Mouse (Mus musculus): ENCODE measurements around the gene Plekhj1.

Gene Plekhj1

DNA sequence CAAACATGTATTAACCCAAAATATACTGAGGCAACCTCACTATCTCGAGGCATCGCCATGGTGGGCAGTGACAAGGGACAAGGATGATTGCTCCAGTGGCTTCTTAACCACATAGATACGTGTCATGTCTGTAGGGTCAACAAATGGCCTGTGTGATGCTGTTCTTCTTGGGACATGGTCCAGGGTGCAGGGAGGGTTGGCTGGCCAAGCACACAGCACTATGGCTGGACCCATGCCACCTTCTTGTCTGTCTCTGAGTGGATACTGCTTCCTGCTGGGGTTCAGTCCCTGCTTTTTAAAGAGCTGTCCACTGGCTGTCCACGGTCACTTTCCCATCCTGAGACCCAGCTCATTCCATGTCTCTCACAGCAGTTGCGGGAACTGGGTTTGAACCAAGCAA is 21.3 kb downstream of the Plekhj1 start:
- no peak for DNase-seq (ENCODE audit: low read depth)

DNA sequence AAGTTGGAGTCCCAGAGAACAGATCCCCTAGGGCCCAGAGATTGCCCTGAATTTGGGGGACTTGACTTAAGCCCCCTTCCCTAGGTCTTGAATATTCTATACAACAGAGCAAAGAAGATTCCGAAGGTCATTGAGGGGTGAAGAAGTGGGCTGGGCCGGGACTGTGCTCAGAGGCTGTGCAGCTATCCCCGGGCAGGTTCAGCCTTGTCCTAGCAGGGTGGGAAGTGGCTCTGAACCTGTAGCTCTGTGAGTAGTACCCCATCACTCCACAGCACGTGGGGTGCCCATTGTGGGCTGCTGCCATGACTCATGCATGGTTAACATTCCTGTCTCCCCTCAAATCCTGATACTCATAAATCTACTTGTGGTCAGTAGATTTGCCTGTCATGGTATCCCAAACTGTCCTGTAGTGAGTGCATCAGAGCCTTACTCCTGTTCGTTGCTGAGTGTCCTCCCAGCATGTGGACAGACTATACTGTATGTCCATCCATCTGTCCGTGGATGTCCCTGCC is 22.0 kb downstream of the Plekhj1 start:
- DNase-seq (ENCODE audit: low read depth): no peak

DNA sequence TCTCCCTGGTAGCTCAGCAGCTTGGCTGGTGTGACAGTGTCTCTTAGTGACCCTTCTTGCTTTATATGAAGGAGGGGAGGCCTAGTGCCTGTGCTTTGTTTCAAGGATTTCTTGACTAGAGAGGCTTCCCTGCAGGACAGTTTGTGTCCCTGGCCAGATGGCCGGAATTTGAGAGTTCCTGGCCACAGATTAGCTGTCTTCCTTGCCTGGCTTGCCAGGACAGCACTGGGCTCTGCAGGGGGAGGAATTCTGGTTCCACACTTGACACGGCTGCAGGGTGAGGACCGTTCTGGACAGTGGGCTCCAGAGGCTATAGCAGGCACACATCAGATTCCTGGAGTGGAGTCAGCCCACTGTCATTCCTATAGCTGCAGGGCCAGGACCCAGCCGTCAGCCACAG is 22.7 kb downstream of the Plekhj1 start:
- no peak for DNase-seq (ENCODE audit: low read depth)

DNA sequence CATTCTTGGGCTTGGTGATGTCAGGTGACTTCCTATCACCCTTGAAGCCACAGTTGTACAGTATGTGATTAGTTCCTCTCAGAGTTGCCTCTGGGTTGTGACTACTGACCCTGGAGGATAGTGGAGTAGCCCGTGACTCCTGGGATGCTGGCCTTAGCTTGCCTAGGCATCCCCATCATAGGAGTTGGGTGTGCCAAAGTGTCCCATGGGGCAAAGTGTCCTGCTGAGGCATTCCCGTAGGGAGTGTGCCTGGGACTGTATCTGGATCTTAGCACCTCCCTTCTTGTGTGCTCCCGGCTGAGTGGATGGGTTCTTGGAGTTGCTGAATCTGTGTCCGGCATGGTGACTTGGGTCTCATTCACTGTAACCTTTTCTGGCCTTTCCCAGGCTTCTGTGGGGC is 23.4 kb downstream of the Plekhj1 start:
- no peak for DNase-seq (ENCODE audit: low read depth)

DNA sequence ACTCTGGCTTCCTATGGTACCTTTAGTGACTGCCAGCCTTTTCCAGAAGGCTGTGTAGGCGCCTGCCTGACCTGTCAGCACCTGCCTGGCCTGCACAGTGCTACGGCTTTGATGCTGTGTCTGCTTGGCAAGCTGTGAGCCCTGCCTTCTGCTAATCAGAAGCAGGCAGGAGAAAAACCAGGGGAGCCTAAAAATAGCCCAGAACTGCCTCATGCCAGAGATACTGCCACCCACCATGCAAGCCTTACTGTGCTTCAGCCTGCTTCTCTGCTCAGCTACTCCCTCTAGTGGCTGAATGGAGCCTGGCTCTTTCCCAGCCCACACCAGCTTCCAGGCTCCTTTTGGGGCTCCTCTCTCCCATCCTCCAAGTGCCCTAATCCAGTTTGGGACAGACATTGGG is 23.9 kb downstream of the Plekhj1 start:
- DNase-seq (ENCODE audit: low read depth): peak; percentile 78

DNA sequence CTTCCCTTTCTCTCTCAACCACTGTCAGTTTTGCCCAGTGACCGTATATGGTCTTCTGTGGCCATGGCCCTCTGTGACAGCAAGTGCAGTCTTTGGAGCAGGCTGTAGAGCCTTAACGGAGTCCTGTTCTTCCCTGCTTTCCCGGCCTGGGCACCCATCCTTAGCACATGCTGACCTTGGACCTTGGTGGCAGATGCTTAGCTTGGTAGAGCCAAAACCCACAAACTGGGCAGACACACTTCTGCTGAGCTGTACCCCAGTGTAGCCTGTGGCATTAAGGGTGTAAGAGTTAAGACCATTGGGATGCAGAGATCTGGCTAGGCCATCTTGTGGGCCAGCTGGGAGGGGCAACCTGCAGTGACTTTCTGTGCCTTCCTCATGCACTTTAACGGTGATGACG is 24.6 kb downstream of the Plekhj1 start:
- no peak for DNase-seq (ENCODE audit: low read depth)

DNA sequence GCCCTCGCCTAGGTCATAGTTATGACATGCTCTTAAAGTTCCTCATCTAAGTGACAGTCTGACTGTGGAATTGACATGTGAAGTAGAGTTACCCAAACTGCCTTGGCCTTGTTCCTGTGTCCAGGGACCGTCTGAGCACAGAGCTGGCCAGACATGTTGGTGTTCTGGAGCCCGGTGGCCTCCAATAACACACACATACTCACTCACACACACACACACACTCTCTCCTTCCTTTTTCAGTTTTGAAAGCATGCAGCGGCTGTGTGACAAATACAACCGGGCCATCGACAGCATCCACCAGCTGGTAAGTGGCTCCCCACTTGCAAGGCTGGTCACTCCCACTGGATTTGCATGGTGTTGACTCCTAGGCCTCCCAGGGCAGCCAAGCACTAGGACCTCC is 30.1 kb downstream of the Plekhj1 start:
- DNase-seq (ENCODE audit: low read depth): no peak

DNA sequence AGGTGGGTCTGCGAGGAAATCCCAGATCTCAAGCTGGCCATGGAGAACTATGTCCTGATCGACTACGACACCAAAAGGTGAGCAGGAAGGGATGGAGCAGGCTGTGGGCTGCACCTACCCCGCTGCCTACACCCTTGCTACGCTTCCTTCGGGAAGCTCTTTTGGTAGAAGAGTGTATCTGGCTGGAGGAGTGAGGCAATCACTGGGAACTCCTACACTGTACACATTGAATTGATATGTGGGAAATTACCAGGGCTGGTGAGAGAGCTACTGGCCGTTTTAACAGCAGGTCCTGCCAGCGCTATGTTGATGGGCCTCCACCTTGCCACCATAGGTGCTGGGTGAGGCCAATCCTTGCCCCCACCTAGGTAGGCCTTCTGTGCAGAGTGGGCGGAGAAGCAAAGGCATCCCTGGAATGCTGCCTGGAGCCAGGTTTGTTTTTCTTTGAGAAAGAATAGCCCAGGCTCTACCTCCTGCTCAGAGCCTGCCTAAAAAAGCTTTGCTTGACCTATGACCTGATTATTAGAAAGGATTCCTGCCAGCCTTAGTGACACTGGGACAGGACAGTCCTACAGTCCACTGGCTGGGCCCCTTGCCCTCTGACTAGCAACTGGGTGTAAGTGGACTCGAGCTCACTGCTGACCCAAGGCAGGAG is 32.1 kb downstream of the Plekhj1 start:
- no peak for DNase-seq (ENCODE audit: low read depth)

DNA sequence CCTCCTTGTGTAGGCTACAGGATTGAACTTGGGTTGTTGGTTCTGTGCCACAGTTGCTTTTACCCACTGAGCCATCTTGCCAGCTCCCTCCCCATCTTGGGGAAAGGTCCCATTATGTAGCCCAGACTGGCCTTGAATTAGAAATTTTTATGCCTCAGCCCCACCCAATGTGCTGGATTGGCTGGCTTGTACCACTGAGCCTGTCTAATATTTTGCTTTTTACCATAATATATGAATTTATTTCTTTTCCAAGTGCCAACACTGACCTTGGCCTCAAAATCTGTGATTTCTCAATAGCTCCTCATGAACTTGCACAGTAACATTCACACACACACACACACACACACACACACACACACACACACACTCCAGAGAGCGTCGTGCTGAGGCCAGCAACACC is 32.7 kb downstream of the Plekhj1 start:
- no peak for DNase-seq (ENCODE audit: low read depth)

DNA sequence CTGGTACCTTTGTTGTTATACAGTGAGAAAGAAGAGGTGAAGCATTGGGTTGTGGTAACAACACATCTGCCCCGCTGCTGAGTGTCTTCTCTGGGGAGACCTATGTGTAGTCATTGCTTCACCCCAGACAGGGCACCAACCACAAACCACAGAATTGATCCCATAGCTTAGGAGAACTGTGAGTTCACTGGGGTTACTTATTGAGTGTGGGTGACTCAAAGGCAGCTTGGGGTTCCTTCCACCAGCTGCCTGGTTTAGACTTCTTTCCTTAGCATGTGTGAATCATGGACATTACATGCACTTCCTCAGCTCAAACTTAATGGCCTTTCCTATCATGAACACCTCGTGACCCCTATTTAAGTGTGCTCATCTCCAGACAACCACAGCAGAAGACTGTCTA is 34.9 kb downstream of the Plekhj1 start:
- DNase-seq (ENCODE audit: low read depth): peak; percentile 42

DNA sequence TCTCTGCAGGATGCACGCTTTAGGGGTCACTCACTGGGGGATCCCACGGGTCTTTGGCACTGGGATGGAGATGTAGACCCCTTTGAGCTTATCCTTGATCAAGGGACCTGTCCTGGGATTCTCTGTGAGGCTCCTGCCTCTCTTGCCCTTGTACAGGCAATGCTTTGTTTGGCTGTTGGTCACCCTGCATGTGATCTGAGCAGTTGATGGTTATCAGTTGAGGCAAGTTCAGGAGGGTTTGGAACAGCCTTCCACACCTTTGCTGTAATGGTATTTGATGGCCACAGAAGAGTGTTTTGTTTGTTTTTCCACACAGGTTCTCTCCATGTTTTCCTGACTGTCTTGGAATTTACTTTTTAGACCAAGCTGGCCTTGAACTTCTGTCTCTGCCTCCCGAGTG is 36.6 kb downstream of the Plekhj1 start:
- no peak for DNase-seq (ENCODE audit: low read depth)

DNA sequence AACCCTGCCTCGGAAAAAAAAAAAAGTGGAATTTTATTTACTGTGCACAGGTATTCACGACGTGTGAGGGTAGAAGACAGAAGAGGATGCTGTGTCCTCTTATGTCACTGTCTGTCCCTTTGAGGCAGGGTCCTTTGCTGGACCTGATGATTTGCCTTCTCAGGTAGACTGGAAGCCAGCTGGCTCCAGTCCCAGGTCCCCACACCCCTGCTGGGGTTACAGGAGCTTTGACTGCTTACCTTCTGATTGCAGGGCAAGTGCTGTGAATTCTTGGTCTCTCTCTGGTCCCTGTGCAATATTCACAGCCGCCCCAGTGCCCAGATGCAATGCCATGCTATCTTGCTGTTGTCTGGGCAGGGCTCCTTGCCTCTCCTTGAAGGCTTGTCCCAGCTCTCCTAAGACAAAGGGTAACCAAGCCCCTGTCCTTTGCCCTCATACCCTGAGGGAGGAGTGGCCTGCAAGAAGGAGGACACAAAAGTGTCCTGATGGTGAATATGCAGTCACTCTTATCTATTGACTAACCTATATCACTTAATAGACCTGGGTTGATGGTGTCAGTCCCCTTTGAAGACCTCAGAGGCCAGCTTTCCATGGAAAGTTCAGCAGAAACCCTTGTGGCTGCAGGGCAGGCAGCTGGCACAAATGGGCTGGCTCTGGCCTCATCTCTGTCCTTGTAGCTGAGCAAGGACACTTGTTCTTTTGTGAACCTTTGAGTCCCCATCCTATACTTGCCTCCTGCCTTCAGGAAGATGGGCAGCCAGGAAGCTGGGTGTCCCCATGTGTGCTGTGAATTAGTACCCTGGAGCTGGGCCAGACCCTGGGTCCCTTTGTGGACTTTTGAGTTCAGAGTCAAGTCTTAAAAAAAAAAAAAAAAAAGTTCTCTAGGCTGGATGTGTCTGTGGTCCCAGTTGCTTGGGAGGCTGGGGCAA is 37.6 kb downstream of the Plekhj1 start:
- no peak for DNase-seq (ENCODE audit: low read depth)

DNA sequence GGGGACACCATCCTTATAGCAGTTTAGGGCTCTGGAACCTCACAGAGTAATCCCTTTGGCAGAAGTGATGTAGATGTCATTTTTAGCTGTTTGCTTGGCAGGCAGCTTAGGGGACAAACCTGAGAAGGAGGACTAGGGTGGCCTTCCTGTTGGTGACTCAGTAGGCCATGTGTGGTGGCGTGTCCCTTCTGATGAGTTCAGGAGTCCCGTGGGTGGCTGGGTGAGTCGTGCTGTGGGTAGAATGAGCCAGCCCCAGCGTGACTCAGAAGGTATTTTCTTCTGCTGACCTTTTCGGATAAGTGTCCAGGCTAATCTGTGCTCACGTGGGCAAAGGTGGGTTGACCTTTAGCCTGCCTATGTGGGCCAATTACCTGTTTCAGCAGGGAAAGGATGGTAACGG is 39.8 kb downstream of the Plekhj1 start:
- DNase-seq (ENCODE audit: low read depth): no peak

DNA sequence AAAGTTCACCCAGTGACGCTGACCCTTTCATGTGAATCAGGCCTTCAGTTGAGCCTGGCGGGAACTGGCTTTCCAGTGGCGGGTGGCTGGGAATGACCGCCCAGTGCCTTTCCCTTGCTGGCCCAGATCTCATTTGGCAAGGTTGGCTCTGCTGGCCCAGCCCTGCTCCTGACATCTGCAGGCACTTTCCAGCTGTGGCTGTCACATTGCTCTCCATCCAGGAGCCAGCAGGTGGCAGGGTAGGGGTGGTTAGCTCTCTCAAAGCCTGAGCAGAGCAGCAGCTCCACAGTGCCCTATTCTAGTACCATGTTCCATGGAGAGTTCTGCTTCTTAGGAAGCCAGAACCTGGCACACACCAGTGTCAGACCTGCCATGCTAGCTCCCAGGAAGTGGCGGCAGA is 40.7 kb downstream of the Plekhj1 start:
- peak; percentile 82 for DNase-seq (ENCODE audit: low read depth)

DNA sequence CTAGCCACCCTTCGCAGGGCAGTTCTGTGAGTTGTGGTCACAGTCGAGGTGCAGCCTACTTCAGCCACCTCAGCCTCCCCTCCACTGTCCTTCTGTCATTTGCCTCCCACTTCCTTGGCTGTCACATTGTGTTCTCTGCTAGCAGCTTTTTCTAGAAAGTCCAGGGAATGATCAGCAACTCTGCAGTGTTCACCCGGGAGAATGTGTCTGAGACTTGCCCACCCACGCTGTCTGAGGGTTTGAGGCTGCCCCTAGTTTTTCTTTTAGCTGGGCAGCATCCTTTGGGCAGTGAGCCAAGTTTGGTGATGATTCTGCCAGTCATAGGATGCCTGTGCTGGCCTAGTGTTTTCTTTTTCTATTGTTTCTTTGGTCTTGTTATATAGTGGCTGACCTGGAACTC is 41.5 kb downstream of the Plekhj1 start:
- no peak for DNase-seq (ENCODE audit: low read depth)

DNA sequence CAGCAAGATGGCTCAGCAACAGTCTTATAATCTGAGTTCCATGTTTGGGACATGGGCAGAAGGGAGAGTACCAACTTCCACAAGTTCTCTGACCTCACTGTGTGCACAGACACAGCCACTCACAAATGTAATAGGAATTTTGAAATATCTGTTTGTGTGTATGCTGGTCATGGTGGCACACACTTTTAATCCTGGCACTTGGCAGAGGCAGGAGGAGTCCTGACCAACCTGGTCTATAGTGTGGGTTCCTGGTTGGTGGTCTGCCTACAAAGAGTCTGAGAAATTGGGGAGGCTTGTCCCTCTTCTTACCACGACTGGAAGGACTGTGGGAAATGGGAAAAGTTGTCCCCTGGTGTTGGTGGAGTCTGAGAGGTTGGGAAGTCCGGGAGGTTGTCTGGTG is 41.9 kb downstream of the Plekhj1 start:
- no peak for DNase-seq (ENCODE audit: low read depth)

DNA sequence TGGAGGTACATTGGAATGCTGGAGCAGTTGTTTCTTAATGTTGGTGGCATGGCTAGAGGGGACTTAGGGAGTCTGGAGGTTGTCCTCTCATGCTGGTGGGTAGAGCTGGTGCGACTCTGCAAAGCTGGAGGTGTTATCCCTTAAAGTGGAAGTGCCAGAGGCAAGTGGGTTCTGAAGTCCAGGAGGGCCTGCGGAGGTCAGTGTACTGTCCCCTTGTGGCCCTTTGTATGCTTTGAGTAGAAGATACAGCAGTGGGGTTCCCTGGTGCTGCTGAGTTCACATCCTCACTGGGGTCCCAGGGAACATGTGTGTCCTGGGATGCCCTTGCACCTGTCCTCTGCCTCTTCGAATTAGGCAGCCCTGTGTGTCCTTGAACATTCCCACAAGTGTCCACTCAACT is 42.3 kb downstream of the Plekhj1 start:
- peak; percentile 24 for DNase-seq (ENCODE audit: low read depth)

DNA sequence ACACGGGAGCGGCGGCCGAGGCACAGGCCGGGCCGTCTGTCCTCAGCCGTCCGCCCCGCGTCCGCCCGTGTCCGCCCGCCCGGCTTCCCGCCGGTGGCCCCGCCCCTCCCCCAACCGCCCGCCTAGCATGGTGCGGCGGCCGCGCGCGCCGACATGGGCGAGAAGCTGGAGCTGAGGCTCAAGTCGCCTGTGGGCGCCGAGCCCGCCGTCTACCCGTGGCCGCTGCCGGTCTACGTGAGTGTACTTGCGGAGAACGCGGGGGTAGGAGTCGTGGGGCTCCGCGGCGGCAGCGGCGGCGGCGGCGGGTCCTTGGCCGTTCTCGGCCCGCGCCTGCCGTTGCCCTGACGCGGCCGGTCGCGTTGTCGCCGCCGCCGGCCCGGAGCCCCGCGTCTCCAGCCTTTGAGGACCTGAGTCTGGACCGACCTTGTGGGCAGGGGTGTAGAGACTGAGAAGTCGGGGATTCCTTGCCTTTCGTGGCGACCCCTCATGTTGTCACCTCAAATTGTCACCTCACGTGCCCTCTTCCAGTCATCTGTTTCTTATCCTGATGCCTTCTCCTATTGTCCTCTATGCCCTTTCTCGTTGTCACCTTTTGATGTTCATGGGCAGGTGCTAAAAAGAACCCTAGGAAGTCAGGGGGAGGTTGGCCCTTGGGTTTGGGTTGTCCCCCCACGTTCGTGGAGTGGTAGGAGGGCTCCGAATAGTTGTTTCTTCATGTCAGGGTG is 43.0 kb downstream of the Plekhj1 start:
- peak; percentile 52 for DNase-seq (ENCODE audit: low read depth)

DNA sequence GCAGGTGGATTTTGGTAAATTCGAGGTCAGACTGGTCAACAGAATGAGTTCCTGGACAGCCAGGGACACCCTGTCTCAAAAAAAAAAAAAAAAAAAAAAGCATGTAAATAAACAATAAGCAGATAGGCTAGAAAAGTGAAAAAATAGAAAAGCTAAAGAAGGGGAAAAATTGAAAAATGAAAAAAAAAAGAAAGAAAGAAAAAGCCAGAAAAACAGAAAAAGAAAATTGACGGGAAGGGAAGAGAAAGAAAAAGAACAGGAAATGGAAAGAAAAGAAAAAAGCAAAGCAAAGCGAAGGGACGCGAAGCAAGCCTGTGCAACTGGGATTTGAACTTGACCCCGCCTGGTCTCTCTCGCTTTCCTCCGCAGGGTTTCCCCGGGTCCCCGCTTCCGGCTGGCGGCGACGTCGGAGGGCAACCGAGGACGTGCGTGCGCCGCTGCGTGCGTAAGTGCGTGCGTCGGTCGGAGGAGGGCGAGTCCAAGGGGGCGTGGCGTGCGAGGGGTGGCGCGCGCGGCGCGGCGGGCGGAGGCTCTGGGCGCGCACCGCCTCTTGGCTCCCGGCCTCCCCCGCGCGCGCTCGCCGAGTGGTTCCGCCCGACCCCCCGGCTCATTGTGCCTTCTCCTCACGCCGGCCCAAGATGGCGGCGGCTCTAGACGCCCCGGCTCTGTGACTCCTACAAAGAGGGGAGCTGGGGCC is 43.7 kb downstream of the Plekhj1 start, which contains the start of gene Dot1l:
Gene Dot1l (plus strand): TSS at position 613 of the 697 bp plus-strand sequence.
- DNase-seq (ENCODE audit: low read depth): peak; percentile 99

DNA sequence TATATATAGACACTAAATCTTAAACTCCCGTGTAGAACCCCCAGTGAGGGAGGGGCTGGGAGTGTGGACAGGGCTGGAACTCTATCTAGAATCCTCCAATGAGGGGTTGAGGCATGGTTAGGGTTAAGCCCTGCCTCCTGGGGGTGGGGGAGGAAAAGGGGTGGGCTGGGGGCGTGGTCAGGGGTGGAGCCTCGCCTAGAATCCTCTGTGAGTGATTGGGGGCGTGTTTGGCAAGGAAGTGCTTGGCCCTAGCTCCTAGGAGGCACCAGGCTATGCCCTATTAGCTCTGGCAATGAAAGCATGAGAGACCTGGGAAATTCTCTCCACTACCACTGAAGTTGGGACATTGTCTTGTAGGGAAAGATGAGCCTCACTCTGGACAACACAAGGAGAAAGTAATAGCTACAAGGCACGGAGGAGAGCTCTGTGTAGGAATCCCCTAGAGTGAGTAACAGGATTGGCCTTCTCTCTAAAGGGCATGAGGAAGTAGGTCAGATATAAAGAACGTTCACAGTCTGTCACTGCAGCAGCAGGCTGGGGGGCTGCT is 46.3 kb downstream of the Plekhj1 start:
- DNase-seq (ENCODE audit: low read depth): peak; percentile 73

DNA sequence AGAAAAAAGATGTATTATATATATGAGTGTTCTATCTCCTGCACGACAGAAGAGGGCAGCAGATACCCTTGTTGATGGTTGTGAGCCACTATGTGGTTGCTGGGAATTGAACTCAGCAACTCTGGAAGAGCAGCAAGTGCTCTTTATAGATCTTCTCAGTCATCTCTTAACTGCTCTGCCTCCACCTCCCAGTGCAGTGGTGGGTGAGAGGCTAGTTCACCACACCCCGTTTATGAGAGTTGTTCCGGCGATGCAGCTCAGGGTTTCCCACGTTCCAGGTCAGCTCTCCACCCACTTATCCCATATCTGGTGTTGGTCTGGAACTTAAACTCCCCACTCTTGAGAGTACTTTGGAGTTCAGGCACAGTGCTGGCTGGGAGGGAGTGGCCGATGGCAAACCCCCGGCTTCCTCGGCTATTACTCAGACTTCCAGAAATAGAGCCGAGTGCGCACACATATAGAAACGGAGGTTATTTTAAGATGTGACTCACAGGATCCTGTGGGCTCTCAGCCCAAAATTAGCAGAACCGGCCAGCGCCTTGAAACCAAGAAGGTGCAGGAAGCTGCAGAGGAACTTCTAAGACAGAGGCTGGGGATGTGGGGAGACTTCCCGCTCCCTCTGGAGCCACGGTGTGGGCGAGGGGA is 47.1 kb downstream of the Plekhj1 start:
- DNase-seq (ENCODE audit: low read depth): peak; percentile 70
